11 mouse cellular contexts compared by ENCODE assay signal in the genomic region with DNA sequence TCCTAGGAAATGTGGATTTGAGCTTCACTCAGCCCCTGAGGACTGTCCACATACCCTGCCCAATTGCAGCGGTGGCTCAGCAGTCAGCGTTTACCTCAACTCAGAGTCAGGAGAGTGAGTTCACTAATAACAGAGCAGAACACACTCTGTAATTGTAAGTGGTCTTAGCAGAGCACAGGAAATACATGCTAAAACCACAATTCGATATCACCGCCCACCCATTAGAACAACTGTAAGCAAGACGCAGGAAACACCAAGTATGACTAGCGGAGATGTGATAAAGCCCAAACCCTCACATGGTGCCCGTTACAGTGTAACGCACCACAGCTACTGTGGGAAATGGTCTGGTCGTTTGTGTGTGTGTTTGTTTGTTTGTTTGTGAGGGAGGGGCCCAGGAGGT.
DNase-seq lines count a peak whose midpoint lies in the region; ATAC-seq lines count a peak whose summit lies in the region.
"Had no signal": no experiment of that assay in that cellular context is flagged by ENCODE, and none has a peak within 500 bp of the region (broad histone marks: within the 10 kb centered on the region; RNA-seq: fewer than 3 reads in every experiment).

No protein-coding gene starts in this region.

- DNase-seq in CD4-positive, CD25-positive, alpha-beta regulatory T cell, adult 2 months (ENCODE audit: low read depth, low spot score): peak; percentile 58
- DNase-seq in MEL-GATA-1-ER (ENCODE audit: extremely low read depth, low read depth): peak; percentile 92
- DNase-seq in induced T-regulatory cell, adult 2 months (ENCODE audit: low read depth): peak; percentile 63
- DNase-seq in retina, embryonic 14.5 days (ENCODE audit: low spot score): no peak
- DNase-seq in heart, postnatal 36 days: no peak
- no peak for DNase-seq in left cerebral cortex, adult 9 months (ENCODE audit: low spot score in 2 of 2)
- DNase-seq: adrenal gland, postnatal 25 days; cerebellum, postnatal 14 days; kidney, adult 11 months; kidney, postnatal 25 days had no signal

- intact Hi-C loops in heart, postnatal 36 days (cut with DNase I): loop anchor here (2.0 kb wide), 1 partner anchor 17 kb away; no protein-coding TSS in a partner anchor

- ATAC-seq in megakaryocyte progenitor cell, adult 5-6 weeks (replicated peaks; ENCODE audit: poor library complexity): peak; percentile 67

Comparison
In these comparisons a context has a peak if more than half of its experiments do, and no peak if none do; other contexts are left out.
1. DNase-seq: peak in CD4-positive, CD25-positive, alpha-beta regulatory T cell, adult 2 months (single experiment), MEL-GATA-1-ER (single experiment) and induced T-regulatory cell, adult 2 months (single experiment); none in retina, embryonic 14.5 days (single experiment), heart, postnatal 36 days (0 of 2) and left cerebral cortex, adult 9 months (0 of 2).